ENCODE assay signal across 24 mouse cellular contexts in genomic region chr12:56284210-56284609, GRCm38 (mm10).
"Had no signal": no experiment of that assay in that cellular context is flagged by ENCODE, and none has a peak within 500 bp of the region (broad histone marks: within the 10 kb centered on the region; RNA-seq: fewer than 3 reads in every experiment).

No protein-coding gene starts in this region.

- H3K9me3 ChIP-seq: embryonic facial prominence, embryonic 10.5 days; embryonic facial prominence, embryonic 12.5 days; embryonic facial prominence, embryonic 13.5 days; embryonic facial prominence, embryonic 15.5 days; forebrain, embryonic 10.5 days; forebrain, embryonic 12.5 days; forebrain, embryonic 13.5 days; forebrain, embryonic 15.5 days; heart, embryonic 10.5 days had no signal

- H3K27ac ChIP-seq: embryonic facial prominence, embryonic 10.5 days; embryonic facial prominence, embryonic 12.5 days; embryonic facial prominence, embryonic 13.5 days; embryonic facial prominence, embryonic 15.5 days; forebrain, embryonic 10.5 days; forebrain, embryonic 12.5 days; forebrain, embryonic 13.5 days; forebrain, embryonic 15.5 days; gastrocnemius, adult 2 months; heart, adult 2 months; heart, embryonic 10.5 days had no signal

- DNase-seq: cerebellum, adult 9-11 months; cerebellum, postnatal 10 days; cerebellum, postnatal 14 days; cerebellum, postnatal 25 days; cerebellum, postnatal 36 days; embryo, embryonic 11 days; forebrain, postnatal 0 days; gastrocnemius, adult 2 months; gastrocnemius, postnatal 10 days; gastrocnemius, postnatal 14 days; gastrocnemius, postnatal 36 days; heart, adult 11 months; heart, adult 18-20 months; heart, adult 2 months had no signal

- H3K36me3 ChIP-seq: embryonic facial prominence, embryonic 10.5 days; embryonic facial prominence, embryonic 12.5 days; embryonic facial prominence, embryonic 13.5 days; embryonic facial prominence, embryonic 15.5 days; forebrain, embryonic 10.5 days; forebrain, embryonic 12.5 days; forebrain, embryonic 15.5 days; heart, embryonic 10.5 days had no signal

- H3K9ac ChIP-seq: embryonic facial prominence, embryonic 12.5 days; embryonic facial prominence, embryonic 13.5 days; embryonic facial prominence, embryonic 15.5 days; forebrain, embryonic 12.5 days; forebrain, embryonic 13.5 days; forebrain, embryonic 15.5 days; forebrain, postnatal 0 days had no signal

- H3K27me3 ChIP-seq: embryonic facial prominence, embryonic 12.5 days; embryonic facial prominence, embryonic 13.5 days; embryonic facial prominence, embryonic 15.5 days; forebrain, embryonic 12.5 days; forebrain, embryonic 13.5 days; forebrain, embryonic 15.5 days had no signal

- H3K4me3 ChIP-seq: embryonic facial prominence, embryonic 10.5 days; embryonic facial prominence, embryonic 12.5 days; embryonic facial prominence, embryonic 13.5 days; embryonic facial prominence, embryonic 15.5 days; erythroblast, embryonic 14.5 days; forebrain, embryonic 10.5 days; forebrain, embryonic 12.5 days; forebrain, embryonic 13.5 days; forebrain, embryonic 15.5 days; gastrocnemius, adult 2 months; heart, adult 2 months; heart, embryonic 10.5 days had no signal

- H3K4me1 ChIP-seq: embryonic facial prominence, embryonic 10.5 days; embryonic facial prominence, embryonic 12.5 days; embryonic facial prominence, embryonic 13.5 days; embryonic facial prominence, embryonic 15.5 days; forebrain, embryonic 10.5 days; forebrain, embryonic 12.5 days; forebrain, embryonic 13.5 days; forebrain, embryonic 15.5 days; heart, embryonic 10.5 days had no signal
